Mouse (Mus musculus): ENCODE measurements around the gene Olfr15. TPM values are rescaled to one million over a fixed set of nuclear protein-coding genes. Genes with fewer than 3 reads are reported as not detected.
"Not testable (repeated sequence)": the region's sequence is repeated elsewhere in the genome, so short reads cannot be mapped to it uniquely, and the experiment has no call there.

The Olfr15 gene
- polyA plus RNA-seq, 1 experiment, result not detected

DNA sequence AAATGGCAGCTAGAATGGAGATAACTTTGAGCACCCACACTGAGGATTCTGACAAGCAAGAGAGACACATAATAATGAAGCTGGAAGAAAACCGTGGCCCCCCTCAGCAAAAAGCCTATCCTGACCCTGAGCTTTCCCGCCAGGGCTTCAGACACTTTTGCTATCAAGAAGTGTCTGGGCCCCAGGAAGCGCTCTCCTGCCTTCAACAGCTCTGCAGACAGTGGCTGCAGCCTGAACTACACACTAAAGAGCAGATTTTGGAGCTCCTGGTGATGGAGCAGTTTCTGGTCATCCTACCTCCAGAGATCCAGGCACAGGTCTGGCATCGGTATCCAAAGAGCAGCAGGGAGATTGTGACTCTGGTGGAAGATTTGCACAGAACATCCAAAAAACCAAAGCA is 17.2 kb downstream of the Olfr15 start:
- peak overlapping the region; percentile 93 for H3K4me2 ChIP-seq (ENCODE audit: low read depth)
- H3K27me3 ChIP-seq (ENCODE audit: control insufficient read depth, insufficient read depth, insufficient read length), result no peaks in the 10 kb centered on the region
- H3K36me3 ChIP-seq (ENCODE audit: control insufficient read depth, insufficient read depth), result no peaks in the 10 kb centered on the region
- H3K79me2 ChIP-seq (ENCODE audit: control insufficient read depth, insufficient read depth), result no peaks in the 10 kb centered on the region
- peak overlapping the region; percentile 29 for H3ac ChIP-seq (ENCODE audit: control insufficient read depth, insufficient read length)
- H3K4me3 ChIP-seq, result peak overlapping the region; percentile 58
- no peak for TF ChIP-seq MYOD1 (IDR thresholded peaks at IDR 0.05; ENCODE audit: control insufficient read depth in 1 of 3, insufficient read length in 2 of 3, low read depth in 2 of 3)
- TF ChIP-seq MYOG (IDR thresholded peaks at IDR 0.05; ENCODE audit: control insufficient read depth in 1 of 3, insufficient read depth in 1 of 3, insufficient read length in 2 of 3, low read depth in 2 of 3), result no peak
- TF ChIP-seq USF1 (IDR thresholded peaks at IDR 0.05; ENCODE audit: low read depth), result no peak
- no peak for TF ChIP-seq CEBPB (IDR thresholded peaks at IDR 0.05; ENCODE audit: insufficient read depth, poor library complexity, severe bottlenecking)
- no peak for TF ChIP-seq REST (IDR thresholded peaks at IDR 0.05; ENCODE audit: insufficient read depth, insufficient read length)
- no peak for TF ChIP-seq TCF12 (IDR thresholded peaks at IDR 0.05; ENCODE audit: insufficient read depth, poor library complexity, severe bottlenecking)

DNA sequence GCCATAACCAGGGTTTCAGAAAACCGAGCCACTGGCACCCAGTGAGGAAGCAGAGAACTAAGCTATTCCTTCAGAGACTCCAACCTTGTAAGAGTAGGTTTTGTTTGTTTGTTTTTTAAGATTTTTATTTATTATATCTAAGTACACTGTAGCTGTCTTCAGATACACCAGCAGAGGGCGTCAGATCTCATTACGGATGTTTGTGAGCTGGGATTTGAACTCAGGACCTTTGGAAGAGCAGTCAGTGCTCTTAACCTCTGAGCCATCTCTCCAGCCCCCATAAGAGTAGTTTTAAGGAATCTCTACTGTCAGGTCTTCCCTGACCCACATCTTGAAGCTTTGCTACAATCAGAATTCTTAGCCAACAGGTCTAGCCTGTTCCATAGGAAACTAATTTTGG is 17.7 kb downstream of the Olfr15 start:
- no peak overlapping the region for H3ac ChIP-seq (ENCODE audit: control insufficient read depth, insufficient read length)
- no peak overlapping the region for H3K4me3 ChIP-seq
- TF ChIP-seq TCF12 (IDR thresholded peaks at IDR 0.05; ENCODE audit: insufficient read depth, poor library complexity, severe bottlenecking), result no peak
- TF ChIP-seq SRF (IDR thresholded peaks at IDR 0.05; ENCODE audit: control insufficient read depth, insufficient read length, low read depth), result no peak
- no peak for TF ChIP-seq CEBPB (IDR thresholded peaks at IDR 0.05; ENCODE audit: insufficient read depth, poor library complexity, severe bottlenecking)
- no peak for TF ChIP-seq USF1 (IDR thresholded peaks at IDR 0.05; ENCODE audit: low read depth)
- TF ChIP-seq MYOD1 (IDR thresholded peaks at IDR 0.05; ENCODE audit: control insufficient read depth in 1 of 3, insufficient read length in 2 of 3, low read depth in 2 of 3), result no peak
- TF ChIP-seq REST (IDR thresholded peaks at IDR 0.05; ENCODE audit: insufficient read depth, insufficient read length), result no peak
- no peak for TF ChIP-seq E2F4 (IDR thresholded peaks at IDR 0.05; ENCODE audit: insufficient read depth)
- no peak for TF ChIP-seq POLR2AphosphoS2 (IDR thresholded peaks at IDR 0.05; ENCODE audit: insufficient read length, low read depth)
- no peak for TF ChIP-seq TCF3 (IDR thresholded peaks at IDR 0.05; ENCODE audit: insufficient read length, low read depth)
- no peak for TF ChIP-seq MAX (IDR thresholded peaks at IDR 0.05; ENCODE audit: low read depth)
- no peak for TF ChIP-seq POLR2A (IDR thresholded peaks at IDR 0.05; ENCODE audit: insufficient read length, low read depth)
- H3K27me3 ChIP-seq (ENCODE audit: control insufficient read depth, insufficient read depth, insufficient read length), result no peaks in the 10 kb centered on the region
- H3K4me2 ChIP-seq (ENCODE audit: low read depth), result no peak overlapping the region
- no peaks in the 10 kb centered on the region for H3K36me3 ChIP-seq (ENCODE audit: control insufficient read depth, insufficient read depth)
- no peaks in the 10 kb centered on the region for H3K79me2 ChIP-seq (ENCODE audit: control insufficient read depth, insufficient read depth)

DNA sequence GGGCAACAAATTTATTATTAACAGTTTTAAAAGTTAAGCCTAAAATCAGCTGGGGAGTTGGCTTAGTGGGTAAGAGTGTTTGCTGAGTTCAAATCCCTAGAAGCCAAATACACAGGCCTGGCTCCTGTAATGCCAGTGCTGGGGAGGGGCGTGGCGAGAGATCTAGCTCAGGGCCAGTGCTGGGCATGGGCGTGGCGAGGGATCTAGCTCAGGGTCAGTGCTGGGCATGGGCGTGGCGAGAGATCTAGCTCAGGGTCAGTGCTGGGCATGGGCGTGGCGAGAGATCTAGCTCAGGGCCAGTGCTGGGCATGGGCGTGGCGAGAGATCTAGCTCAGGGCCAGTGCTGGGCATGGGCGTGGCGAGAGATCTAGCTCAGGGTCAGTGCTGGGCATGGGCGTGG is 20.6 kb downstream of the Olfr15 start:
- H3K36me3 ChIP-seq (ENCODE audit: control insufficient read depth, insufficient read depth); H3K79me2 ChIP-seq (ENCODE audit: control insufficient read depth, insufficient read depth); H3K4me2 ChIP-seq (ENCODE audit: low read depth); H3K27me3 ChIP-seq (ENCODE audit: control insufficient read depth, insufficient read depth, insufficient read length); H3ac ChIP-seq (ENCODE audit: control insufficient read depth, insufficient read length); H3K4me3 ChIP-seq: not testable (repeated sequence)

DNA sequence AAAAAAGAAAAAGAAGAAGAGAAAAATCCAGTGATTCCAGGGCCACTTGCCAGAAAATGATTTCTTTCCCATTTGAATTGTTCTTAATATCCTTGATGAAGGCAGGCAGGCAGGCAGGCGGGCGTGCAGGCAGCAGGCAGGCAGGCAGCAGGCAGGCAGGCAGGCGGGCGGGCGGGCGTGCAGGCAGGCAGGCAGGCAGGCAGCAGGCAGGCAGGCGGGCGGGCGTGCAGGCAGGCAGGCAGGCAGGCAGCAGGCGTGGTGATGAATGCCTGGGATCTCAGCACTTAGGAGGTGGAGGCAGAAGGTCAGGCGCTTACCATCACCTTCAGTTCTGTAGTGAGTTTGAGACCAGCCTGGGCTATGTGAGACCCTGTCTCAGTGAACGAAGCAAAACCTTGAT is 21.9 kb downstream of the Olfr15 start:
- Histone ChIP-seq H3K79me2 (ENCODE audit: control insufficient read depth, insufficient read depth) (no peaks in the 10 kb centered on the region), H3K4me3 (no peak overlapping the region), H3K4me2 (ENCODE audit: low read depth) (no peak overlapping the region), H3K36me3 (ENCODE audit: control insufficient read depth, insufficient read depth) (no peaks in the 10 kb centered on the region), H3ac (ENCODE audit: control insufficient read depth, insufficient read length) (no peak overlapping the region), H3K27me3 (ENCODE audit: control insufficient read depth, insufficient read depth, insufficient read length) (no peaks in the 10 kb centered on the region)
- no peak for TF ChIP-seq REST (IDR thresholded peaks at IDR 0.05; ENCODE audit: insufficient read depth, insufficient read length)
- TF ChIP-seq MYOG (IDR thresholded peaks at IDR 0.05; ENCODE audit: control insufficient read depth in 1 of 3, insufficient read depth in 1 of 3, insufficient read length in 2 of 3, low read depth in 2 of 3), result no peak
- TF ChIP-seq TCF3 (IDR thresholded peaks at IDR 0.05; ENCODE audit: insufficient read length, low read depth), result no peak
- no peak for TF ChIP-seq TCF12 (IDR thresholded peaks at IDR 0.05; ENCODE audit: insufficient read depth, poor library complexity, severe bottlenecking)
- TF ChIP-seq SRF (IDR thresholded peaks at IDR 0.05; ENCODE audit: control insufficient read depth, insufficient read length, low read depth), result no peak
- TF ChIP-seq MYOD1 (IDR thresholded peaks at IDR 0.05; ENCODE audit: control insufficient read depth in 1 of 3, insufficient read length in 2 of 3, low read depth in 2 of 3), result no peak
- no peak for TF ChIP-seq POLR2AphosphoS2 (IDR thresholded peaks at IDR 0.05; ENCODE audit: insufficient read length, low read depth)
- no peak for TF ChIP-seq POLR2A (IDR thresholded peaks at IDR 0.05; ENCODE audit: insufficient read length, low read depth)
- TF ChIP-seq MAX (IDR thresholded peaks at IDR 0.05; ENCODE audit: low read depth), result no peak
- TF ChIP-seq E2F4 (IDR thresholded peaks at IDR 0.05; ENCODE audit: insufficient read depth), result no peak
- TF ChIP-seq USF1 (IDR thresholded peaks at IDR 0.05; ENCODE audit: low read depth), result no peak
- no peak for TF ChIP-seq CEBPB (IDR thresholded peaks at IDR 0.05; ENCODE audit: insufficient read depth, poor library complexity, severe bottlenecking)

DNA sequence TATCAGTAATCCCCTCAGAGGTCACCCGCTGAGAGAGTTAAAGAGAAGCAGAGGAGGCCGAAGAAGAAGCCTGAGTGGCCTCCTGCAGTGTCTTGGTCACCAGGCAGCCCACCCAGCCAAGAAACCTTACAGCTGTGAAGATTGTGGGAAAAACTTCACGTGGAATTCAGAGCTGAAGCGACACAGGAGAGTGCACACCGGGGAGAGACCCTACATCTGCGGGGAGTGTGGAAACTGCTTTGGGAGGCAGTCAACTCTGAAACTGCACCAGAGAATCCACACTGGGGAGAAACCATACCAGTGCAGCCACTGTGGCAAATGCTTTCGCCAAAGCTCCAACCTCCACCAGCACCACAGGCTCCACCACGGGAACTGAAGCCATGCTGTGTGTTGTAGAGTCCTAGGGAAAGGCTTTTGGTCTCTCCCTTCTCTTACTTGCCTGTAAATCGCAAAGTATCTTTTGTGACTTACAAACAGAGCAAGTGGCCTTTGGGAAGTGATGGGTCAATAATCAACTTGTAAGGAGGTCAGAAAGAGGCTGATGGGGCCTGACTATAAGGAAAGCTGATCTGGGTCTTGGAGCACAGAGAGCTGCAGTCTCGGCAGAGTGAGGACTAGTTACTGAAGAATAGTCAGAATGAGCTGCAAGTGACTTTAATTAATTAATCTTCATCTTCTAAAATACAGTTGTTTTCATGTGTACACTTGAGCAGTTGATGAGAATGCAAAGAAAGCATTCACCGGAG is 23.9 kb downstream of the Olfr15 start:
- no peak overlapping the region for H3K4me3 ChIP-seq
- no peak overlapping the region for H3K4me2 ChIP-seq (ENCODE audit: low read depth)
- TF ChIP-seq POLR2A (IDR thresholded peaks at IDR 0.05; ENCODE audit: insufficient read length, low read depth) (no peak), TCF12 (IDR thresholded peaks at IDR 0.05; ENCODE audit: insufficient read depth, poor library complexity, severe bottlenecking) (no peak), USF1 (IDR thresholded peaks at IDR 0.05; ENCODE audit: low read depth) (no peak), SRF (IDR thresholded peaks at IDR 0.05; ENCODE audit: control insufficient read depth, insufficient read length, low read depth) (no peak), MYOD1 (IDR thresholded peaks at IDR 0.05; ENCODE audit: control insufficient read depth in 1 of 3, insufficient read length in 2 of 3, low read depth in 2 of 3) (no peak), E2F4 (IDR thresholded peaks at IDR 0.05; ENCODE audit: insufficient read depth) (no peak), POLR2AphosphoS2 (IDR thresholded peaks at IDR 0.05; ENCODE audit: insufficient read length, low read depth) (no peak), MYOG (IDR thresholded peaks at IDR 0.05; ENCODE audit: control insufficient read depth in 1 of 3, insufficient read depth in 1 of 3, insufficient read length in 2 of 3, low read depth in 2 of 3) (no peak), CEBPB (IDR thresholded peaks at IDR 0.05; ENCODE audit: insufficient read depth, poor library complexity, severe bottlenecking) (no peak), MAX (IDR thresholded peaks at IDR 0.05; ENCODE audit: low read depth) (no peak), TCF3 (IDR thresholded peaks at IDR 0.05; ENCODE audit: insufficient read length, low read depth) (no peak), REST (IDR thresholded peaks at IDR 0.05; ENCODE audit: insufficient read depth, insufficient read length) (no peak)
- no peaks in the 10 kb centered on the region for H3K36me3 ChIP-seq (ENCODE audit: control insufficient read depth, insufficient read depth)
- no peaks in the 10 kb centered on the region for H3K79me2 ChIP-seq (ENCODE audit: control insufficient read depth, insufficient read depth)
- H3ac ChIP-seq (ENCODE audit: control insufficient read depth, insufficient read length), result no peak overlapping the region
- H3K27me3 ChIP-seq (ENCODE audit: control insufficient read depth, insufficient read depth, insufficient read length), result no peaks in the 10 kb centered on the region

Measured in myocyte (in vitro differentiated cells).